Mouse (Mus musculus) lung, postnatal 0 days (tissue): ENCODE measurements at regions not wholly inside any gene's neighbourhood (a gene's known extent, or its start where the extent isn't known, plus 50 kb on each side); places are given as distances from the start of the nearest gene placed in this dataset.
A peak's percentile ranks its signal among the peaks of the same experiment; 100 is the strongest.

ENCODE experiments used
- CTCF ChIP-seq: IDR thresholded peaks from 2 replicates; pipeline ENCODE4 v1.5.1; 2016; ENCODE audit warnings: antibody characterized with exemption, mild to moderate bottlenecking
- EP300 ChIP-seq: IDR thresholded peaks from 2 replicates; pipeline ENCODE4 v1.6.1; 2016; ENCODE audit warnings: antibody characterized with exemption, mild to moderate bottlenecking, control low read depth

GRCm38 (mm10) chr11:21036161-21036916, 54.8 kb upstream of the Peli1 start:
- TF ChIP-seq EP300 (peak; percentile 89), CTCF (no peak)
